Mouse (Mus musculus): ENCODE measurements around the gene Swt1. TPM values are rescaled to one million over a fixed set of nuclear protein-coding genes. Genes with fewer than 3 reads are reported as not detected.
A peak's percentile ranks its signal among the peaks of the same experiment; 100 is the strongest.
"Not testable (repeated sequence)": the region's sequence is repeated elsewhere in the genome, so short reads cannot be mapped to it uniquely, and the experiment has no call there.

Swt1 gene
- total RNA-seq (2021): 10 to 100 TPM; 18.1 to 19.1 TPM
- long read RNA-seq, experiment 1, transcript Swt1-201 (20 exons, 3,688 nt): major isoform, 17 of 23 reads
- long read RNA-seq, experiment 1, partial matches to known transcripts: 0 of 23 reads
- long read RNA-seq, experiment 1, other reads (novel, unspliced or antisense): 5 of 23 reads
- long read RNA-seq, experiment 2, transcript Swt1-201 (20 exons, 3,688 nt): major isoform, 9 of 20 reads
- long read RNA-seq, experiment 2, partial matches to known transcripts: 8 of 20 reads
- long read RNA-seq, experiment 2, other reads (novel, unspliced or antisense): 3 of 20 reads

- DNase-seq (ENCODE audit: low spot score in 2 of 2): peak; percentile 91 to 95
Measured at GRCm38 (mm10) chr1:151428263-151429221, at the start of gene Swt1, which contains the start of gene Trmt1l. Swt1 (minus strand) TSS chr1:151428455. Trmt1l (plus strand) TSS chr1:151428542.

GRCm38 (mm10) chr1:151472386-151472785 is 44.1 kb upstream of the Swt1 start:
- DNase-seq (ENCODE audit: low spot score in 2 of 2): not testable (repeated sequence)

DNA sequence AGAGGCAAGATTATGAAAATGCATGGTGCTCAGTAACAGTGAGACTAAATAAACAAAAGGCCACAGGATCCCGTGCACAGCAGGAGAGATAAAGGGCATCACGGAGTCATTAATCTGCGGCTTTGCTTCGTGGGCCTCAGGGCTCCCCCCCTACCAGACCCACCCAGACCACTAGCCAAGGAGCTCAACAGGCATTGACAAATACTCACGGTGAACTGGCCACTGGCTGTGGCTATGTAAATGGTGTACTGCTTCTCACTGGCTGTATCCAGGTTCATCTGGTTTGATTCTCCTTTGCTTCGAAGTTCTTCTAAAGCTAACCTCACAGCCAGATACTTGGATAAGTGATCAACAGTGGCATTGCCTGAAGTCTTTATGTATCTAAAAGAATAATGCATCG is 43.2 kb upstream of the Swt1 start:
- DNase-seq (ENCODE audit: low spot score in 2 of 2): no peak

GRCm38 (mm10) chr1:151466571-151466970 is 38.3 kb upstream of the Swt1 start:
- DNase-seq (ENCODE audit: low spot score in 2 of 2): no peak

DNA sequence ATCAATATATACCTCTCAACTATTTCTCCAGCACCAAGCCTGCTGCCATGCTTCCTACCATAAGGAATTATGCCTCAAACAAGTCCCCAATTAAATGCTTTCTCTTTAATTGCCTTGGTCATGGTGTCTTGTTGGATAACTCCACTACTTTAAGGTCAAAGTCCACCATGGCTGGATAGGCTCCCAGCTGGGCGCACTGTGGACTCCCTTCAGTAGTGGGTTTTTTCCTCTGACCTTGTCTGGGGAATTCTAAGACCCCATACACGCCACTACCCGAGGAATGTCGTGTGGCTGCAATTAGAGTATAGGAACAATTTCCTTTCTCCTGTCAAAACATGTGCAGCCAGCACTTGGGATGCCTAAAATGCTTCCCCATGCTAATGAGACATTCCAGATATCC is 36.7 kb upstream of the Swt1 start:
- no peak for DNase-seq (ENCODE audit: low spot score in 2 of 2)

GRCm38 (mm10) chr1:151461265-151461664 is 33.0 kb upstream of the Swt1 start:
- DNase-seq (ENCODE audit: low spot score in 2 of 2): no peak

- DNase-seq (ENCODE audit: low spot score in 2 of 2): no peak
Measured at GRCm38 (mm10) chr1:151457087-151457486, 28.8 kb upstream of the Swt1 start.

GRCm38 (mm10) chr1:151451946-151452345 is 23.7 kb upstream of the Swt1 start:
- no peak for DNase-seq (ENCODE audit: low spot score in 2 of 2)

GRCm38 (mm10) chr1:151450851-151451250 is 22.6 kb upstream of the Swt1 start:
- no peak for DNase-seq (ENCODE audit: low spot score in 2 of 2)

DNA sequence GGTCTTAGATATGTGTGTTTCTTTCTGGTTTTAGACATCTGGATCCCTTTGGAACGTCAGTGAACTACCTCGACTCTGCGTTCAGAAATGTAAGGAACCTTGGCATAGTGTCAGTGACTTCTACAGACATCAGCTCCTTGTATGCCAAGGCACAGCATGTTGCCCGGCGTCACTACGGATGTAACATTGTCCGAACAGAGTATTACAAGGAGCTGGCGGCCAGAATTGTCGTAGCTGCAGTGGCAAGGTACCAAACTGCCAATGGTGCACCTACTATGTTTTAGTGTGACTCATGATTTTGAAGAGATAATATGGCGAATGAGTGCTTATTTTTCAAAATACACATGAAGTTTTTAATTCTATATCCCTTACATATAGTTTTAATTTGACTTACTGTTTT is 21.6 kb upstream of the Swt1 start:
- no peak for DNase-seq (ENCODE audit: low spot score in 2 of 2)

DNA sequence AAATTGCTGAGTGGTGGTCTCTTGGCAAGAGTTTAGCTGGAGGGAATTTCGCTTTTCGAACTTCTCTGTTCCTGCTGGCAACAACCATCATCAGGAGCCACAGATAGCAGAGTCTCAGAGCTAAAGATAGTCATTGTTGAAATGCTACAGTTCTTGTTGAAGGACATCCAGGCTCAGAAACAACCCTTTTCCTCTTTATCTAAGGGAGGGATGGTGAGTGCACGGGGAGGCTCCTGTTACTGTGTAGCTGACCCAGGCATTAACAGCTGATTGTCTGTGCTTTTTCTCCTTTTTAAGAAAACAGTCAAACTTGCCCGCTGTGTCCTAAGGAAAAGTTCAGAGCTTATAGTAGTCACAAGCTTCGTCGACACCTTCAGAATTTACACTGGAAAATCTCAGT is 7.2 kb upstream of the Swt1 start:
- no peak for DNase-seq (ENCODE audit: low spot score in 2 of 2)

DNA sequence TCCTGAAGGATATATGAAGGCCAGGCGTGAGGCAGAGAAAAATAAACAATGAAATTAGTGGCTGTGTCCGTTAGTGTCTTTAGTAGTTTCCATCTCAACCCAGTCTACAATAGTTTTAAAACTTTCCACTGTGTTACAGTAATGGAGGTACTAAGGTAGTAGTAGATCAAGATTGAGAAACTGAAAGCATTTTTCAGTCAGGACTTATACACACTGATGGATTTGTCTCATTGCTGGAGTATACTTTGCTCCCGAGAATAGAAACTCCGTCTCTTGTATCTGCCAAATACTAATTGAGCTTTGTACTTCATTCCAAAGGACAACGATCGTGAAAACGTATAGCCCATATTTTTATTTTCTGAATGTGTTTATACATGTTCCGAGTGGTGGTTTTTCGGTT is 1.1 kb upstream of the Swt1 start:
- DNase-seq (ENCODE audit: low spot score in 2 of 2): no peak

DNA sequence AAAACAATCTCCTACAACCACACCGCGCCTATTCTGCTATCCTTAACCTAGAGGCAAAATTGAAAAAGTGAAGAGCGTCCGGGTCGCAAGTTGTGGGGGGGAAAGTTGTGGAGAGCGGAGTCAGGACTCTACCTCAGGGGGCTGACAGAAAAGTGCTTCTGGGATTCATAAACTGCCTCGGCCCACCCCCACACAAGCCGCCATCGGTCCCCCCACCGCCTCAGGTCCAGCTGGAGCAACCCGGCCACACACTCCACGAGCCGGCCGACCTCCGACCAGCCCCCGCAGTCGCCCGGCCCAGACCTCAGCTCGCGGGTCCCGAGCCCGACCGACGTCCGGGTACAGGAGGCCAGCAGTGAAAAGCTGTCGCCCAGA is 380 bp downstream of the Swt1 start:
- no peak for DNase-seq (ENCODE audit: low spot score in 2 of 2)

DNA sequence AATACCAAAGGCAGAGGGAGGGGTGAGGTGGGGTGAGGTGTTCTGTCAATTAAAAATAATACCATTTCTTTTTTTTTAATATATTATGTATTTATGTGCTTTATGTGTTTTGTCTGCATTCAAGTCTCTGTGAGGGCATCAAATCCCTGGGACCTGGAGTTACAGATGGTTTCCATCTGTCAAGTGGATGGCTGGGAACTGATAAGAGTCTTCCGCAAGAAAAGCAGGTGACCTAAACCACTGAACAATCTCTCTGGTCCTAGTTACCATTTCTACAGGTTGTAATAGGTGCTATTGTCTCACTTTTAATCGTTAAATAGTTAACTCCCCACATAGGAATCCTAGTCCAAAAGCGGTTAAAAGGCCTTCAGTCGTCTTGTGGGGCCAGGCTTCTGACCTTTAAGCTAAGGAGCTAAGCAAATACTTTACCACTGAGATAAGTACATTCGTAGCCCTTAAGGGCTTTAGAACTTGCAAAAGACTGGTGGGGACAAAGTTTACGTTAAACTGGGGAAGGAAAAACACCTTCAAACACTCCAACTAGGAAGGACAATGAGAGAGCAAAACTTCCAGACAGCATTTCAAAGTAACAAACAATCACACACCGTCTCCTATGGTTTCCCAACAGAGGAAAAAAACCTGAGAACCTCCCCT is 1.2 kb downstream of the Swt1 start:
- peak in 1 of 2 experiments; percentile 10 for DNase-seq (ENCODE audit: low spot score in 2 of 2)

DNA sequence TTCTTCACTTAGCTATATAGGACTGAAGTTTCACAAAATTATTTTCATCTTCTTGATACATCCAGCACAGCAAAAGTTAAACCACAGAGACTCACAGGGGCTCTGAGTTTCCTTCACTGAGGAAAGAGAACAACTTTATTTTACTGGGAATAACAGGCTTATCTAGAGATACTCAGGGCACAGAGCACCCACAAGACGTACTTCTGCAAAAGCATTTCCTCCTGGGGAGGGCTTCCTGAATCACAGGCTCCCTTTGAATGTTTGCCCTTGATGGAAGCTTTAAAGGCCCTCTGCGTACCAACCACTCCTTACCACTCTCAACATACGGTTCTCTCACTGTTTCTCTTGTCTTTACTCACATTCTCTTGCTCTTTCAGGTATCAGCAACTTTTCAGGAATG is 6.1 kb downstream of the Swt1 start:
- DNase-seq (ENCODE audit: low spot score in 2 of 2): no peak

DNA sequence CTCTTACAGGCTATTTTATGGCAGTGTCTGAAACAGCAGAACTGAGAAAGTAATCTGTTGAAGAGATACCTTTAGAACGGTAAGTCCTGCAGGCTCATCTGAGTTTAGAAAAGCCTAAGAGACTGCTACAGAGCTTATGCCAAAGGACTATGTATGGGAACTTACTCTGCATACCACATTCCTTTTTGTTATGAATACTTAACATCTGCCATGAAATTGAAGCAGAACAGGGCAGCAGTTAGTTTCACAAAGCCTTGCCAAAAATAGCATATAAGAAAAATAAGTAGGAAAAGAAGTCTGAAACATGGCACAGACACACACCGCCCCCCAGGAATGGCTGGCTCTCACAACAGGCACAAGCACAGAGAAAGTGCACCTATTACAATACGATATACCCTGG is 18.4 kb downstream of the Swt1 start:
- DNase-seq (ENCODE audit: low spot score in 2 of 2): no peak

- no peak for DNase-seq (ENCODE audit: low spot score in 2 of 2)
Measured at GRCm38 (mm10) chr1:151390029-151390428, 38.2 kb downstream of the Swt1 start.

DNA sequence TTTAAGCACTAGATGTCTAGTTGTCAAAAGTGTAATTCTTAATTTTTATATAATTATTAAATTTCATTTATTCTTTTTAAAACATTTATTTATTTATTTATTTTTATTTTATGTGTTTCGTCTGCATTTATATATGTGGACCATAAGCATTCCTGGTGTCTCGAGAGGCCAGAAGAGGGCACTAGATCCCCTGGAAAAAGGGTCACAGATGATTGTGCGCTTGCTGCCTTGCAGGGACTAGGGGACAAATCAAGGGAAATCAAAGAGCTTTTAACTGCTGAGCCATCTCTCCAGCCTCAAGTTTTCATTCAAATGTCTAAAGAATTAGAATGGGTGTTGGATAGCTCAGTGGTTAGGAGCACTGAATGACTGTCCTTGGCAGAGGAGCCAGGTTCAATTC is 50.9 kb downstream of the Swt1 start:
- no peak for DNase-seq (ENCODE audit: low spot score in 2 of 2)

GRCm38 (mm10) chr1:151372823-151373222 is 55.4 kb downstream of the Swt1 start:
- no peak for DNase-seq (ENCODE audit: low spot score in 2 of 2)

- DNase-seq (ENCODE audit: low spot score in 2 of 2): no peak
Measured at GRCm38 (mm10) chr1:151371543-151371942, 56.7 kb downstream of the Swt1 start.

GRCm38 (mm10) chr1:151370573-151370972 is 57.7 kb downstream of the Swt1 start:
- no peak for DNase-seq (ENCODE audit: low spot score in 2 of 2)

- DNase-seq (ENCODE audit: low spot score in 2 of 2): no peak
Measured at GRCm38 (mm10) chr1:151368444-151368843, 59.8 kb downstream of the Swt1 start.
